Mouse (Mus musculus) lung, adult 2 months (tissue): ENCODE data around the gene Ackr1.

Experiments
- CTCF ChIP-seq: fragments of 200-500 bp; IDR thresholded peaks from 2 replicates; pipeline ENCODE4 v1.5.1; 2011; ENCODE audit warnings: mild to moderate bottlenecking, low read length, control low read depth; ENCODE audit not compliant: insufficient read depth
- POLR2A ChIP-seq: fragments of 200-500 bp; IDR thresholded peaks from 2 replicates; pipeline ENCODE4 v1.6.1; 2011; ENCODE audit warnings: low read depth, mild to moderate bottlenecking, control low read depth, low read length, borderline replicate concordance; ENCODE audit errors: extremely low read depth

- no peak for TF ChIP-seq CTCF
- no peak for TF ChIP-seq POLR2A
Measured at GRCm38 (mm10) chr1:173335903-173336302, 2.4 kb upstream of the Ackr1 start.
